Mouse (Mus musculus): ENCODE data around the gene Notch3. TPM values are rescaled to one million over a fixed set of nuclear protein-coding genes. Genes with fewer than 3 reads are reported as not detected.

The Notch3 gene
- total RNA-seq, 1 experiment from 2014 or later, result not detected

Other genes starting within 250 kb of the Notch3 start
- gene Rrp1b, start 130.8 kb downstream of the Notch3 start, total RNA-seq (2017), result 45.7 to 57.2 TPM (median 48.0 TPM) in 3 replicates
- gene Hsf2bp, start 130.5 kb downstream of the Notch3 start, total RNA-seq (2017), result not detected in 3 replicates
- gene Ephx3, start 22.7 kb upstream of the Notch3 start, total RNA-seq (2017), result 0.68 TPM in 1 of 3 replicates, not detected in the others
- 35.0 to 93.9 TPM (median 47.1 TPM) in 3 replicates for gene Brd4, start 117.9 kb upstream of the Notch3 start, total RNA-seq (2017)
- 203 to 241 TPM (median 213 TPM) in 3 replicates for gene Akap8, start 154.4 kb upstream of the Notch3 start, total RNA-seq (2017)
- gene Akap8l, start 183.8 kb upstream of the Notch3 start, total RNA-seq (2017), result 111 to 195 TPM (median 157 TPM) in 3 replicates
- 3.1 to 11.8 TPM (median 6.5 TPM) in 3 replicates for gene Wiz, start 222.6 kb upstream of the Notch3 start, total RNA-seq (2017)
- gene Rasal3, start 236.7 kb upstream of the Notch3 start, total RNA-seq (2017), result 48.3 to 120 TPM (median 73.9 TPM) in 3 replicates